Mouse (Mus musculus) WW6 (cell line): Measurements from ENCODE around the gene Nxn.
A peak's percentile ranks its signal among the peaks of the same experiment; 100 is the strongest.

Experiments
- DNase-seq: peaks from one replicate; pipeline ENCODE4 v3.0.0-alpha.2; 2013; ENCODE audit warnings: low read depth, low spot score

Nxn gene

DNA sequence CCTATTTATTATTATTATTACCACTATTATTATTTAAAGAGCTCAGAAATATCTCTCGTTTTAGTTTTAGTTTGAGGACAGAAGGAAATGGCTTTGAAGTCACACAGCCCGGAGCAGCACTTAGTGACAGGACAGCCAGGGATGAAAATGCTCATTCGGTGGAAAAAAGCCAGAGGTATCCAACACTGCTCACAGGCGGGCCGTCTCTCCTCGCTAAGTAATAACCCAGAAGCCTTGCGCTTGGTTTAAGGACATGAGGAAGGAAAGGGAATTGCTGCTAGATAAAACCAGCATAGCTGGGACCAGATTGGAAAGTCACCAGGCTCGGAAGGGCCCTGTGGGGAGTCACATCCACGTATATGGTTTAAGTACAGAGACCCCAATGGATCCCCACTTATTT is 35.3 kb downstream of the Nxn start:
- DNase-seq = no peak

DNA sequence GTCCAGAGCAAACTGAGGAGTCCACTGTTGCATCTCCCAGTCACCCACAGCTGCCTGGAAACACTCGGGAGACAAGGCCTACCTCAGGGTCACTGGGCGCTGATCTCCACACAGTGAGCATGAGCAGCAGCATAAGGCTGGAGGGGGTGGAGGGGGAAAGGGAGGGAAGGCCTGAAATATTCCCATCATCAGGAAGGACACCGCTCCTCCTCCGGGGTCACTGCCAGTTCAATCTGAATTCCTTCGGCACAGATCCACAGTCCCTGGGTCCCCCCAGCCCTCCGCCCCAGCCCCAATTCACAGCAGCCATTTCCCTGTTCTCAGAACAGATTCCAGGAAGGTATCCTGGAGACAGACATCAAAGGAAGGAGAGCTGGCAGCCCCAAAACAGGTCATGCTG is 35.8 kb downstream of the Nxn start:
- DNase-seq = no peak

DNA sequence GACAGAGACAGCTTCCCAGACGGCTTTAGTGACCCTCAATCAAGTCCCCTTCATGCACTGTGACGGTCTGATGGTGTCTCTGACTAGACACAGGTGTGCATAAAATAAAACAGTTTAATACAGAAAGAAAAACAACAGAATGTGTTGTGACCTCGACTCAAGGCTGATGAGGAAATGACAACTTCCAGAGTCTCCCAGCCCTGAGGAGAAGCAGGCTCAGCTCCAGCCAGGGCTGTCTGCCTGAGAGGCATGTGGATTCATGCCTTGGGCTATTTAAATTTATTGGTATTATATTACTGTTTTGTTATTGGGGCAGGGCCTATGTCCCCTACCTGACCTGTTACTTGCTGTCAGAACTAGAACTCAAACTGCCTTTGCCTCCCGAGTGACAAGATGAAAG is 37.5 kb downstream of the Nxn start:
- no peak for DNase-seq

- DNase-seq = no peak
Measured at GRCm38 (mm10) chr11:76360255-76360654, 38.7 kb downstream of the Nxn start.

DNA sequence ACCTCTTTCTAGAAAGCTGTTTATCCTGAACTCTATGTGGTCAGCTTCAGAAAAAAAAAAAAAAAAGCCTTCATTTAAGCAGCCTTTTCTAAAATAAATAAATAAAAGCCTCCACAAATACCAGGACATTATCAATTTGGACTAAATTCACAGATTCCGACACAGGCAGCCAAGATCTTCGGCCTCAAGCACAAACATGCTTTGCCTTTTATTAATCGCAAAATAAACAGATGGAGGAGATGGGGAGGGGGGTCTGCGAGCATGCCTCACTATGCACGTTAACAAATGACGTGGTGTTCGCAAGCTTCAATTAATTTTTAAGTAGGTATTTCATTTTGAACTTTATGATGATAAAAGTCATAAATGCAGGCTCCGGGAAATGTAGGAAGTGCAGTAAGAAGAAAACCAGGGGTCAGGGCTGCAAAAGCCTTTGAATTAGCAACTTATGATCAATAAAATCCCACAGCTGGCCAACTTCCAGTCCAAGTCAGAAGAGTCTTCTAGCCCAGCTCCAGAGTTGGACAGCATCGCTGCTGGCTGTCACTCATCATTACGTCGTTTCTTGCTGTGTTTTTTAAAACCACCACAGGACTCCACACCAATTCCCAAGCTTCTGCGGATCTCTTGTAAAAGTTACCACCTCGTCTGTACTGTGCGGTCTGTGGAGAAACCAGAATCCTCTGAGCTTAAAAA is 40.2 kb downstream of the Nxn start:
- DNase-seq = no peak

DNA sequence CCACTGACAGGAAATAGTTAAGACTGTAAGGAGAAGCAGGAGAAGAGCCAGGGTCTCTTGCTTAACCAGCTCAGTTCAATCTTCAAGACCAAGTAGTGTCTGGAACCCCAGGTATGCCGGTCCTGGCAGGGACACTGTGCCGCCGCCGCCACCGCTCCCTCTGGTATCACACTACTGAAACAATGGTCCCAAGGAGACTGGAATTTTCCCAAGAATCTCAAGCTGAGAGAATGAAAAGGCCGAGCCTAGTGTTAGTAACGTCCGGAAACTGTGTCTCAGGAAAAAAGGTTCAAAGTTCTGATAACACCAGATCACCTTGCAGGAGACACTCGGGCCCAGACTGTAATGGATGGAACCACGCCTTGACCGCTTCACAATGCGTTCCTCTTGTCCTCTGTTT is 41.5 kb downstream of the Nxn start:
- DNase-seq = no peak

DNA sequence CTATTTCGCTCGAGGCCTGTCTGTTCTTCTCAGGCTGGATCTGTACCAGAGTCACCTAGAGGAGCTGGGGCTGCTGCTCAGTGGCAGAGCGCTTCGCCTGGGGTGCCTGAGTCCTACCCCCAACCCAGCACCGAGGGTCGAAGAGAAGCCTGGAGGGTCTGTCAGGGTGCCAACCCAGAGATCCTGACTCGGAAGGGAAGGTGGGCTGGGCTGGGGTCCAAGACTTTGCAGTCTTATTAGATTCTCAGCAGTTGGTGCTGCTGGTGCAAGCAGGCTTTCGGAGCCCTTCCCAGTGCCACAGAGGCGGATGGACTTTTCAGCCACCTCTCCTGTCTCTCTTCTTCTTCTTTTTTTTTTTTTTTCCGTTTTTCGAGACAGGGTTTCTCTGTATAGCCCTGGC is 42.8 kb downstream of the Nxn start:
- DNase-seq = no peak

DNA sequence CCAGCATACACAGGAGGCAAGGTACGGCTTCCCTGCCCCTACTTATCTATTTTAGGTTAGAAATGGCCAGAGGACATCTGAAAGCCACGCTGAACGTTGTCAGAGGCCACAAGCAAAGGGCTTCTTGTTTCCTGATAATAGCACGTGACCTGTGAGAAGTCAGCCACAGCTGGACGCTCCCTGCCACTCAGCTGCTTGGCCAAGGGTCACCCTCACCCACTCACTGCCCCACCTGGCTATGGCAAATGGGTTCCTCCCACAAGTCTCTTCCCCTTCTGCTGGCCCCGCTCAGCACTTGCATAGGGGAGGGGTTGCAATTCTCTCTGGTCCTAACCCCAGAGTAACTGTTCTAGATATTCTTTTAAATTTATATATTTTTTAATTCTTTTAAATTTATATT is 43.5 kb downstream of the Nxn start:
- DNase-seq = no peak

- no peak for DNase-seq
Measured at GRCm38 (mm10) chr11:76352861-76353558, 45.9 kb downstream of the Nxn start.

GRCm38 (mm10) chr11:76351624-76352011 is 47.3 kb downstream of the Nxn start:
- DNase-seq = no peak

GRCm38 (mm10) chr11:76350931-76351623 is 47.9 kb downstream of the Nxn start:
- peak; percentile 90 for DNase-seq

GRCm38 (mm10) chr11:76349833-76350232 is 49.1 kb downstream of the Nxn start:
- no peak for DNase-seq

- DNase-seq = no peak
Measured at GRCm38 (mm10) chr11:76347589-76347988, 51.4 kb downstream of the Nxn start.

DNA sequence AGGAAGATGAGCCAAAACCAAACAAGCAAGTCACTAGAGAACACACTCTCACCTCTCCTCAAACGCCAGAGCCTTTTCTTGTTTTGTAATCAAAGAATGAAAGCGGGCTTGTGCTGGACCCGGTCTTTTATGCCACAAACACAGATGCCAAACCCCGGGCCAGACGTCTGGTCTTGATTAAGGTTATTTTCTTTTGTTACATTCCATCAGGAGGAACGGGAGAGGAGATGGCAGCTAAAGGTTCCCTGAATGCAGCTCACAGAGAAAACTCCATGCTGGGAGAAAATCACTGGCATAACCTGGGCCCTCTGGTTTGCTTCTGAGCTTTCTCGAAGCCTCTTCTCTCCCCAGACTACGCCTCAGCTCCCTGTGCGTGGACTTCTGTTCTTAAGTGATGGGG is 55.9 kb downstream of the Nxn start:
- no peak for DNase-seq

DNA sequence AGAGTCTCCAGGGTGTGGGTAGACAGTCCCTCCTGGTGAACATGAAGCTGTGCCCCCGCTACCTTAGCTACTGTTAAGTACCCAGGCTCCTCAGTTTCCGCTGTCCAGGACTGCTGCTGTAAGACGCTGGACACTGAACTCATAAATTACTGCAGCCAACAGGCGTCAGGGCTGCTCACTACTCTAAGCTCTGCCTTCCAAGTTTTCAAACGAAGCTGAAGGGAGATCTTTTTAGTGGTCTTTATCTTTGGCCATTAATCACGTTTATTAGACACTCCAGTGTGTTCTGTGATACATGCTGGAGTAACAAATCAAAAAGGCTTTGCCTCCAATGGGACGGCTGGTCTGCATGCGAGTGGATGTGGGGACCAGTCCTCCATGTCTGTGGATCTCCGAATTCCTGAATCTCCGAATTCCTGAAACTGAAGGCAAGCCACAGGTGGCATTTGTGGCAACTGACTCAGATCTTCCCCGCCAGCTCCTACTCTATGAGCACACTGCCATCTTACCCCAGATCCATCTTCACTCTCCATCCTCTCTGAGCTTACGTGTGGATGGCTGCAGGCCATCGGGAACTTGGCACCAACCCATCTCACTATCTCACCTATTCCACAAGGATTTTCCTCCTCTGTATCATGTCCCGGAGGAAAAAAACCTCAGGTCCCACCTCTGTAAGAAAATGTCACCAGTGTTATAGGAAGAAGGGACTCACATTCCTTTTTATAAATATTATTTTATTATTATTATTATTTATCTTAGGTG is 56.9 kb downstream of the Nxn start:
- no peak for DNase-seq

DNA sequence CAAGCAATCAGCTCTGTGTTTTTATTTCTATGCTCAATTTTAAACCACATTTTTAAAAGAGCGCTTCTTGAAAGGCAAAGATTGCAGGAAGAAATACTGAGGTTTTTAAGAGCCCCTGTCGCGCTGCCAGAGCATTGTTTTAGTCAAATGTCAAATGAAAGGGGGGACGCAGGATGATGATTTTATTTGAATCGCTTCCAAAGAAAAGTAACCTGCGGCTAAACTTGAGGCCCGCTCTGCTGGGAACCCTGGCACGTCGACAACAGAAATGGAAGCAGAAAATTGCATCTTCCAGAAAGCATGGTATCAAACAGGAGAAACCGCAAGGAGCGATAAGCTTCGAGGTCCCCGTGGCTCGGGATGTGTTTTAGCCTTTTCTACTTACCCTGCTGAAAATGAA is 57.8 kb downstream of the Nxn start:
- no peak for DNase-seq

GRCm38 (mm10) chr11:76339830-76340229 is 59.1 kb downstream of the Nxn start:
- no peak for DNase-seq

DNA sequence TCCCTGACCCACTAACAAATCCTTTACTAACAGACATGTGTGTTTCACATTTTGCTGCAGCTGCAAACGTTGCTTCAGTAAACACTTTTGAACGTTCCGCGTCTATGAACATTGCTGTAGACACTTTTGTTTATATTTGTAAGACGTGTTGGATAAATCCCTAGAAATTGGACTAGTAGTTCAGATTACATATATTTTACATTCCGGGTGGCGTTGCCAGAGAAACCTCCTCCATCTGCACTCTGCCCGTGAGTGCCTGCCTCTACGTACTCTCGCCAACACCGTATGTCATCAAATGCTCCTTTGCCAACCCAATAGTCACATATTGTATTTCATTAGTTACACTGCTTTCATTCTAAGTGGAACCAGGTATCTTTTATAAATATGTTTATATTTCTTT is 59.8 kb downstream of the Nxn start:
- DNase-seq = no peak

- DNase-seq = no peak
Measured at GRCm38 (mm10) chr11:76338656-76339055, 60.3 kb downstream of the Nxn start.

GRCm38 (mm10) chr11:76337764-76338163 is 61.2 kb downstream of the Nxn start:
- no peak for DNase-seq

DNA sequence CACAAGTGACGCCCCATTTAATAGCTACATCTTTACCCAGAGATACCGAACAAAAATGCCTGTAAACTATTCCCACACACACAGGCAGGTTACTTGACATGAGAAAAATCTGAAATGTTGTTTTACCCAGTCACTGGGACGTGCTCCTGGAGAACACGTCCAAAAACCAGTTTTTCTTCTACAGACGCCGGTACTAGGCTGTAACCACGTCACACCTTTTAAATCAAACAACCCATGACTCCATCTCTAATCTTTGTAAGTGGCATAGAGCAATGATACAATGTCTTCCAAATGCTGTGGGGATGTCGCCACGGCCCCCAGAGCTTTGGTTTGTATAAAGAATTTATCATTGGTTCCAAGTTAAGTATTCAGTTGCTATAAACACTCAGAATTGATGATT is 61.7 kb downstream of the Nxn start:
- DNase-seq = no peak

- no peak for DNase-seq
Measured at GRCm38 (mm10) chr11:76336224-76336623, 62.7 kb downstream of the Nxn start.
